Mouse (Mus musculus) frontal cortex, postnatal 25 days (tissue): ENCODE data around the gene Fmr1nb.
"Not testable (repeated sequence)": the region's sequence is repeated elsewhere in the genome, so short reads cannot be mapped to it uniquely, and the experiment has no call there.

Experiments used
- DNase-seq, 2 experiments: peaks; one replicate each; pipeline ENCODE4 v3.0.0; 2022; ENCODE audit warnings: low spot score in 2 of 2

Gene Fmr1nb

DNA sequence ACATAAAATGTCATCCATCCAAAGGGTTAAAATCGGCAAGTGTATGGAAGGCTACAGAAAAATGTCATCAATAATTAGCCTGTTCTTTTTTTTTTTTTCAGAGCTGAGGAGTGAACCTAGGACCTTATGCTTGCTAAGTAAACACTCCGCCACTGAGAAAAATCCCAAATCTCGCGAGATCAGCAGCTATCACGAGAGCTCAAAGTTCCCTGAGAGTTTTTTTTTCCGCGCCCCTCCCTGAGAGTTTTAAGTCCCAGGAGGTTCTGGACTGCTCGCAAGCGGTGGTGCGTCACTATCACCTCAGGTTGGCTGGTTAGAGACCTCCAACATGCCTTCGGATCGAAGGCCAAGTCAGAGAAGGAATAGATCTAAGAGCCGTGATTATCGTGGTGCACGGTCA is at the start of gene Fmr1nb:
Gene Fmr1nb (plus strand): TSS at position 234 of the 400 bp plus-strand sequence.
- DNase-seq: no peak

DNA sequence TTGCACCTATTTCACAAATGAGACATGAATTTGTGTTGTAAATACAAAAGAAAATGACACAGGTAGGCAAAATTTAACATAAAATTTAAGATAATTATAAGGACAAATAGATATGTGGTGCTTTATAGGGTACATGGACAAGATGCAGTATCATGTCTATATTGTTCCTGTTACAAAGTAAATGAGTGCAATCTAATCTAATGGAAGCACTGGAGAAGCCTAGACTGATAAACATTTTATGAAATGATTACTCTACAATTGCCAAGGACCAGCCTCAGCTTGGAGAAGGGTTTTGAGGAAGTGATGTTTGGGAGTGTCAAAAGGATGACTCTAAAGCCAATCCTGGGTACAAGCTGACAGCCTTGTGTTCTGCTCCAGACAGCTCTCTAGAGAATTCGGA is 24.7 kb upstream of the Fmr1nb start:
- DNase-seq: no peak

DNA sequence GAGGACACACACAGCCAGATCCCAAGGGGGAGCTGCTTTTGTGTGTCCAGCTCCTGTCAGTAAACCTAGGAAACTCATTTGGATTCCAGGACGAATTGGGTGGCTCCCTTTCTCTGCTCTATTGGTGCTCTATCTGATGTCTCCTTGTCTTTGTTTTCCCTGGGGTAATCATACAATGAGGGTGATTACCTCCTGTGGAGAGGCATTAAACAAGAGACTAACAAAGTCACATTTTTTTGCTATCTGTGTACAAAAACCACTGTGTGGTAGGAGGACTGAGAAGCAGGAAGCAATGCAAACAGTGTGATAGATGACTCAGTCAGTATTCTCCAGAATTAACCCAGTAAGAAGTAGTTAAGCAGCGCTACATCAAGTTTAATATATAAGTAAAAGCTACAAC is 21.6 kb upstream of the Fmr1nb start:
- no peak for DNase-seq

DNA sequence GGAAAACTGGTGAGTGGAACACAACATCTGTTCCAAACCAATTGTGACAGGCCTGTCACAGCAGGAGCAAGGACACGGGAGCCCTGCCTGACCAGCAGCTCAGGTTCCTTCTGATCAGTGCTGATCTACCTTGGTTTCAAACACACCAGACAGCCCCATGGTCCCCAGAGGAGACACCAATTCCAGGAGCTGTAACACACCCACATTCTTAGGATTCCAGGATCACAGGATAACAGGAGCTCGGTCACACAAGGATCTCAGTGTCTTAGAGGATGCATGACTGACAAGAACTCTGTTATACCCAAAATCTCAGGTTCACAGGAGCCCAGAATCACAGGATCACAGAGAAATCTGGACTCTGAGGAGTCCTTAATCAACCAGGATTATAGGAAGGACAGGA is 58.8 kb downstream of the Fmr1nb start:
- DNase-seq: not testable (repeated sequence)

GRCm38 (mm10) chrX:68821059-68821458 is 59.4 kb downstream of the Fmr1nb start, which contains the start of gene Gm14698:
Gene Gm14698, plus strand, starts transcription at chrX:68821093.
- not testable (repeated sequence) for DNase-seq

DNA sequence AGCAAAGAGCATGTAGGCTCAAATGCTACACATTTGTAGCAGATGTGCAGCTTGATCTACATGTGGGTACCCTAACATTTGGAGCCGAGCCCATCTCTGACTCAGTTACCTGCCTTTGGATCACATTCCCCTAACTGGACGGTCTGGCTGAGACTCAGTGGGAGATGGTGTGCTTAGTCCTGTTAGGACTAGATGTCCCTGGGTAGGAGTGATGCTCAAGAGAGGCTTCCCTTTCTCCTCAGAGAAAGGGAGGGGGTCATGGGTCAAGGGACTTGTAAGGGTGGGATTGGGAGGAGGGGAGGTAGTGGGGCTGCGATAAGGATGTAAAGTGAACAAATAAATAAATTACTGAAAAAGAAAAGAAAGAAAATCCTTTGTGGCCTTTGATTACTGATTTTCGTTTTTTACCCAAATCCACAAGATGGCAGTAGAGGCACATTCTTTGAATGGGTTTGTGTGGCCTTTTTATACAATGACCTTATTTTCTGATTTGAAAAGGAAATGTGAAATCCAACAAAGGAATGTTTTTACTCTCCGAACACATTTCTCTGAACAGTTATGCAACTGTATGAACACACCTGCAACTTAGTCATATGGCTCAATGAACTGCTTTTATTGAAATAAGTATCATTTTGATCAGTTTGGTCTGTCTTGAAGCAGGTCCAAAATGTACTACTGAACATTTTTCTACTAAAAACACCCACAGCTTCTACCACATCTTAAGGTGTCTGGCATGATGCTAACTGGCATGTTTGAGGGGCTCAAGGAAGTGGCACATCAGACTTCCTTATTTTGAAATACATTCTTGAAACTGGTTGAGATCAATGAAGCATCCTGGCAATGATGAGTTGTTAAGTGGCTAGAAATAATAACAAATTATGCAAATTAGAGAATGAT is 78.2 kb downstream of the Fmr1nb start:
- DNase-seq: no peak
